ENCODE assay signal across 8 mouse cellular contexts in genomic region chr1:136139990-136140640, GRCm38 (mm10). TPM values are rescaled to one million over a fixed set of nuclear protein-coding genes. Genes with fewer than 3 reads are reported as not detected.
DNase-seq lines count a peak whose midpoint lies in the region; ATAC-seq lines count a peak whose summit lies in the region.

No protein-coding gene starts in this region.

- peak overlapping the region; percentile 79 for H3K4me2 ChIP-seq in heart, embryonic 14.5 days (ENCODE audit: low read length)
- H3K4me2 ChIP-seq in liver, embryonic 13.5 days: peak overlapping the region; percentile 77
- H3K4me2 ChIP-seq in stomach, embryonic 16.5 days (ENCODE audit: low read depth, low read length): peak overlapping the region; percentile 87

- peak overlapping the region; percentile 77 for H3K9ac ChIP-seq in heart, embryonic 14.5 days (ENCODE audit: low read length)
- peak overlapping the region; percentile 81 for H3K9ac ChIP-seq in liver, embryonic 13.5 days
- peak overlapping the region; percentile 78 for H3K9ac ChIP-seq in stomach, embryonic 16.5 days (ENCODE audit: low read length)

- H3K36me3 ChIP-seq in heart, embryonic 14.5 days (ENCODE audit: control insufficient read depth, insufficient read depth, low read length): no peaks in the 10 kb centered on the region
- no peaks in the 10 kb centered on the region for H3K36me3 ChIP-seq in liver, embryonic 13.5 days
- no peaks in the 10 kb centered on the region for H3K36me3 ChIP-seq in stomach, embryonic 16.5 days (ENCODE audit: control insufficient read depth, insufficient read depth, low read length)

- H3K4me3 ChIP-seq in brown adipose tissue, adult 24 weeks (ENCODE audit: insufficient read depth, low read depth, low read length): peak overlapping the region; percentile 74
- peak overlapping the region; percentile 49 to 70 for H3K4me3 ChIP-seq in heart, embryonic 14.5 days (ENCODE audit: control insufficient read depth in 1 of 2, insufficient read depth in 1 of 2, low read depth in 1 of 2, low read length in 2 of 2)
- peak overlapping the region; percentile 69 for H3K4me3 ChIP-seq in liver, embryonic 13.5 days (replicated peaks)
- H3K4me3 ChIP-seq in stomach, embryonic 16.5 days (replicated peaks; ENCODE audit: low read length): peak overlapping the region; percentile 55

- DNase-seq in CD4-positive, CD25-positive, alpha-beta regulatory T cell, adult 2 months (ENCODE audit: low read depth, low spot score): peak; percentile 94
- peak; percentile 83 for DNase-seq in kidney, postnatal 10 days
- peak; percentile 80 for DNase-seq in liver, embryonic 13.5 days
- DNase-seq in neural tube, embryonic 10.5 days (ENCODE audit: extremely low spot score, low spot score): peak; percentile 81

- H3K9me3 ChIP-seq in heart, embryonic 14.5 days (ENCODE audit: control insufficient read depth, low read length): no peaks in the 10 kb centered on the region
- H3K9me3 ChIP-seq in liver, embryonic 13.5 days (replicated peaks): no peaks in the 10 kb centered on the region
- no peaks in the 10 kb centered on the region for H3K9me3 ChIP-seq in stomach, embryonic 16.5 days (replicated peaks; ENCODE audit: control insufficient read depth, low read length)

- whole genome bisulfite sequencing in heart, embryonic 14.5 days: under 1% methylated on average over 32 of the region's 32 CpGs
- WGBS in liver, embryonic 13.5 days (ENCODE audit: insufficient replicate concordance): under 1% methylated on average over 32 of the region's 32 CpGs
- 2% methylated on average over 32 of the region's 32 CpGs for WGBS in stomach, embryonic 16.5 days

- H3K27me3 ChIP-seq in heart, embryonic 14.5 days (ENCODE audit: control insufficient read depth, insufficient read depth, low read length): no peaks in the 10 kb centered on the region
- no peaks in the 10 kb centered on the region for H3K27me3 ChIP-seq in liver, embryonic 13.5 days
- H3K27me3 ChIP-seq in stomach, embryonic 16.5 days (ENCODE audit: control insufficient read depth, insufficient read depth, low read length): no peaks in the 10 kb centered on the region

- peak overlapping the region; percentile 93 for H3K27ac ChIP-seq in brown adipose tissue, adult 24 weeks (replicated peaks; ENCODE audit: low read depth, low read length)
- peak overlapping the region; percentile 65 to 88 for H3K27ac ChIP-seq in heart, embryonic 14.5 days (replicated peaks in 1 of 2; ENCODE audit: control insufficient read depth in 1 of 2, insufficient read depth in 1 of 2, low read depth in 2 of 2, low read length in 2 of 2)
- H3K27ac ChIP-seq in liver, embryonic 13.5 days: peak overlapping the region; percentile 90
- peak overlapping the region; percentile 76 for H3K27ac ChIP-seq in stomach, embryonic 16.5 days (ENCODE audit: low read length)

- no peaks in the 10 kb centered on the region; the same call in 1 of the 2 replicates for H3K4me1 ChIP-seq in brown adipose tissue, adult 24 weeks (ENCODE audit: control insufficient read depth, insufficient read depth, insufficient read length, low read length)
- peaks cover 43 to 51% of the 10 kb centered on the region in 2 experiments for H3K4me1 ChIP-seq in heart, embryonic 14.5 days (ENCODE audit: control insufficient read depth in 2 of 2, insufficient read depth in 2 of 2, low read length in 2 of 2)
- H3K4me1 ChIP-seq in liver, embryonic 13.5 days (replicated peaks): peaks cover 83% of the 10 kb centered on the region
- peaks cover 58% of the 10 kb centered on the region for H3K4me1 ChIP-seq in stomach, embryonic 16.5 days (ENCODE audit: control insufficient read depth, insufficient read depth, low read length)

- peak; percentile 93 for ATAC-seq in erythroid progenitor cell, adult 5-6 weeks (replicated peaks; ENCODE audit: low FRiP score, poor library complexity, severe bottlenecking)
- peak; percentile 23; the same call in 1 of the 2 replicates for ATAC-seq in heart, embryonic 14.5 days (ENCODE audit: insufficient number of reproducible peaks, insufficient read depth, low FRiP score, low read depth)
- peak; percentile 89 for ATAC-seq in liver, embryonic 13.5 days (ENCODE audit: low read depth)
- ATAC-seq in stomach, embryonic 16.5 days (ENCODE audit: insufficient read depth, low FRiP score): peak; percentile 63

RNA-seq across cellular contexts. Expression of gene Kif21b, which starts 8.9 kb away (rescaled TPM):
- 1.3 TPM in 2 replicates for polyA plus RNA-seq in brown adipose tissue, adult 24 weeks (2012; ENCODE audit: insufficient read depth, insufficient read length, missing spikeins)
- total RNA-seq in erythroid progenitor cell, adult 5-6 weeks (2015; ENCODE audit: low replicate concordance): 23.4 and 36.0 TPM in 2 replicates
- 4.4 and 5.0 TPM in 2 replicates for total RNA-seq in erythroid progenitor cell, adult 5-6 weeks (2017; ENCODE audit: low replicate concordance)
- polyA plus RNA-seq in heart, embryonic 14.5 days (2014; fragmentation: Nextera tagmentation; extraction: Ambion mirVana): 1.0 and 1.1 TPM in 2 replicates
- 1.1 and 1.2 TPM in 2 replicates for polyA plus RNA-seq in liver, embryonic 13.5 days (2015; fragmentation: Nextera tagmentation; extraction: Ambion mirVana)
- 2.2 and 2.3 TPM in 2 replicates for polyA plus RNA-seq in stomach, embryonic 16.5 days (2015; fragmentation: Nextera tagmentation; extraction: Ambion mirVana)

Comparison
In these comparisons a context has a peak if more than half of its experiments do, and no peak if none do; other contexts are left out.
1. Peak in every context shown above with its lines: DNase-seq, ATAC-seq, H3K4me3 ChIP-seq and H3K27ac ChIP-seq.
2. ATAC-seq: peak in every context shown above with its lines; median percentile 93 in erythroid progenitor cell, adult 5-6 weeks; 89 in liver, embryonic 13.5 days; 63 in stomach, embryonic 16.5 days; 23 in heart, embryonic 14.5 days.